16 mouse cellular contexts compared by ENCODE assay signal in the genomic region with DNA sequence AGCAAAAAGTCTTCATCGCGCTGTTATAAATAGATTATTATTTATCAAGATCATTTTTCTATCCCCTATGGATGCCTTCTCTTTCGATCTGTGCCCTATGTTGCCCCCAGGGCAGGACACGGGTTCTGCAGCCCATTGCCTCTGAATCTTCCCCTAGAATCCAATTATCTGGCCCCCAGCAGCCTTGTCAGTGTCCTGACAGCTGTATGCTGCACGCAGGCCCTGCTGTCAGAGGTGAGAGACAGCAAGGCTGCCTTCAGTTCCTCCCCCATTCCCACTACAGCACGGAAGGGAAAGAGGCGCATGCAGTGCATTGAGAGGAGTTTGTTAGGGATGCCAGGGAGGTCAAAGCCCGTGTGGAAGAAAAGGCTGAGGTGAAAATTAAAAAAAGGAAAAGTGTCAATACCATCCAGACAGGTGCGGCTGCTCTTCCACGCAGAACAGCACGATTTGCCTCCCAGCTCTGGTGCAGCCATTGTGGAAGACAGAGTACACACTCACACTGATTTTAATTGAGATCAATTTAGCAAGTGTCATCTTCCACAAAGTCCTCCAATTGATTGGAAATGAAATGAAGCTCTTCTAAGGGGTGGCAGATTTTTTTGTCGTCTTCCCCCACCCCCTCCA.
DNase-seq lines count a peak whose midpoint lies in the region; ATAC-seq and TF ChIP-seq lines count a peak whose summit lies in the region.
"Had no signal": no experiment of that assay in that cellular context is flagged by ENCODE, and none has a peak within 500 bp of the region (broad histone marks: within the 10 kb centered on the region; RNA-seq: fewer than 3 reads in every experiment).

No protein-coding gene starts in this region.

- peak; percentile 14 for DNase-seq in embryo, embryonic 11 days
- no peak for DNase-seq in embryo, embryonic 9.5 days (ENCODE audit: extremely low spot score)
- DNase-seq in forebrain, postnatal 0 days: no peak
- DNase-seq in hindbrain, postnatal 0 days (ENCODE audit: low spot score): peak; percentile 25
- no peak for DNase-seq in midbrain, postnatal 0 days (ENCODE audit: low spot score)
- no peak for DNase-seq in adrenal gland, postnatal 10 days
- DNase-seq in gastrocnemius, adult 18-20 months (ENCODE audit: low spot score): no peak
- no peak for DNase-seq in kidney, postnatal 4 days
- DNase-seq: cerebellum, adult 11 months; heart, postnatal 4 days; right cerebral cortex, postnatal 4 days had no signal

- no peaks in the 10 kb centered on the region for H3K4me1 ChIP-seq in forebrain, postnatal 0 days (ENCODE audit: insufficient read depth)
- peaks cover 3% of the 10 kb centered on the region; the same call in 1 of the 2 replicates for H3K4me1 ChIP-seq in hindbrain, postnatal 0 days (ENCODE audit: insufficient read depth, low read length)
- peaks cover 5% of the 10 kb centered on the region for H3K4me1 ChIP-seq in midbrain, postnatal 0 days (ENCODE audit: insufficient read depth, low read length)
- H3K4me1 ChIP-seq: embryonic facial prominence, embryonic 12.5 days; limb, embryonic 12.5 days had no signal

- no peak for TF ChIP-seq CTCF in forebrain, postnatal 0 days (IDR thresholded peaks at IDR 0.05; ENCODE audit: low read depth)
- TF ChIP-seq CTCF in hindbrain, postnatal 0 days (IDR thresholded peaks at IDR 0.05; ENCODE audit: low read depth): no peak
- no peak for TF ChIP-seq CTCF in midbrain, postnatal 0 days (IDR thresholded peaks at IDR 0.05)

- no peaks in the 10 kb centered on the region for H3K36me3 ChIP-seq in forebrain, postnatal 0 days (ENCODE audit: insufficient read depth)
- H3K36me3 ChIP-seq in hindbrain, postnatal 0 days (ENCODE audit: insufficient read depth, low read length): no peaks in the 10 kb centered on the region
- no peaks in the 10 kb centered on the region for H3K36me3 ChIP-seq in midbrain, postnatal 0 days (ENCODE audit: insufficient read depth, low read length)
- H3K36me3 ChIP-seq: embryonic facial prominence, embryonic 12.5 days; limb, embryonic 12.5 days; neural tube, embryonic 13.5 days had no signal

- peak; percentile 45; the same call in 1 of the 2 replicates for ATAC-seq in forebrain, postnatal 0 days
- ATAC-seq in hindbrain, postnatal 0 days: peak; percentile 64
- peak; percentile 68; the same call in 1 of the 2 replicates for ATAC-seq in midbrain, postnatal 0 days (ENCODE audit: low FRiP score)
- ATAC-seq: intestine, postnatal 0 days had no signal

- no peak overlapping the region for H3K4me3 ChIP-seq in forebrain, postnatal 0 days (ENCODE audit: low read depth, low read length)
- no peak overlapping the region for H3K4me3 ChIP-seq in hindbrain, postnatal 0 days (ENCODE audit: low read length)
- H3K4me3 ChIP-seq in midbrain, postnatal 0 days (ENCODE audit: low read depth, low read length): no peak overlapping the region
- H3K4me3 ChIP-seq: embryonic facial prominence, embryonic 12.5 days; limb, embryonic 12.5 days; neural tube, embryonic 13.5 days had no signal

- no peaks in the 10 kb centered on the region for H3K27me3 ChIP-seq in forebrain, postnatal 0 days (ENCODE audit: insufficient read depth, low read length)
- H3K27me3 ChIP-seq in hindbrain, postnatal 0 days (ENCODE audit: insufficient read depth, low read length): no peaks in the 10 kb centered on the region
- H3K27me3 ChIP-seq in midbrain, postnatal 0 days (ENCODE audit: insufficient read depth, low read length): no peaks in the 10 kb centered on the region
- H3K27me3 ChIP-seq: embryonic facial prominence, embryonic 12.5 days; limb, embryonic 12.5 days; neural tube, embryonic 13.5 days had no signal

- H3K9me3 ChIP-seq in forebrain, postnatal 0 days (ENCODE audit: low read length): no peaks in the 10 kb centered on the region
- no peaks in the 10 kb centered on the region for H3K9me3 ChIP-seq in hindbrain, postnatal 0 days (ENCODE audit: low read length)
- no peaks in the 10 kb centered on the region for H3K9me3 ChIP-seq in midbrain, postnatal 0 days (ENCODE audit: low read length)
- H3K9me3 ChIP-seq: embryonic facial prominence, embryonic 12.5 days; limb, embryonic 12.5 days; neural tube, embryonic 13.5 days had no signal

- no peak overlapping the region for H3K4me2 ChIP-seq in forebrain, postnatal 0 days (ENCODE audit: low read depth)
- peak overlapping the region; percentile 21; the same call in 1 of the 2 replicates for H3K4me2 ChIP-seq in hindbrain, postnatal 0 days (ENCODE audit: low read depth, low read length)
- peak overlapping the region; percentile 30; the same call in 1 of the 2 replicates for H3K4me2 ChIP-seq in midbrain, postnatal 0 days (ENCODE audit: low read depth, low read length, poor library complexity, severe bottlenecking)
- H3K4me2 ChIP-seq: embryonic facial prominence, embryonic 12.5 days; limb, embryonic 12.5 days; neural tube, embryonic 13.5 days had no signal

- H3K27ac ChIP-seq in forebrain, postnatal 0 days (ENCODE audit: low read depth, low read length): no peak overlapping the region
- no peak overlapping the region for H3K27ac ChIP-seq in hindbrain, postnatal 0 days
- H3K27ac ChIP-seq in midbrain, postnatal 0 days (ENCODE audit: low read depth, low read length): peak overlapping the region; percentile 26; the same call in 1 of the 2 replicates
- H3K27ac ChIP-seq: embryonic facial prominence, embryonic 12.5 days; limb, embryonic 12.5 days; liver, embryonic 14.5 days; neural tube, embryonic 13.5 days had no signal

- WGBS in forebrain, postnatal 0 days: 50% methylated on average over 12 of the region's 12 CpGs
- 37% methylated on average over 12 of the region's 12 CpGs for WGBS in hindbrain, postnatal 0 days
- 26% methylated on average over 12 of the region's 12 CpGs for WGBS in midbrain, postnatal 0 days

- H3K9ac ChIP-seq in forebrain, postnatal 0 days: no peak overlapping the region
- no peak overlapping the region for H3K9ac ChIP-seq in hindbrain, postnatal 0 days (replicated peaks; ENCODE audit: low read length)
- 0 out of 2 replicates have a peak overlapping the region, but pooled peaks have one; percentile 42 for H3K9ac ChIP-seq in midbrain, postnatal 0 days (replicated peaks; ENCODE audit: low read length, poor library complexity, severe bottlenecking)
- H3K9ac ChIP-seq: embryonic facial prominence, embryonic 12.5 days; limb, embryonic 12.5 days; liver, embryonic 14.5 days; neural tube, embryonic 13.5 days had no signal

Comparison
In these comparisons a context has a peak if more than half of its experiments do, and no peak if none do; other contexts are left out.
1. DNase-seq: peak in embryo, embryonic 11 days (single experiment) and hindbrain, postnatal 0 days (single experiment); none in embryo, embryonic 9.5 days (single experiment), forebrain, postnatal 0 days (single experiment), midbrain, postnatal 0 days (single experiment), adrenal gland, postnatal 10 days (single experiment), gastrocnemius, adult 18-20 months (single experiment) and kidney, postnatal 4 days (0 of 2).
2. Peak in every context shown above with its lines, with median percentiles within 50 percentile points of each other: ATAC-seq.